Mouse (Mus musculus) embryo, embryonic 10 days (tissue): ENCODE data around the gene Pllp.

Experiments
- DNase-seq: peaks from one replicate; pipeline ENCODE4 v3.0.0-alpha.2; 2015; ENCODE audit warnings: low spot score

Pllp gene

GRCm38 (mm10) chr8:94695994-94696384 is at the start of gene Pllp:
Pllp (minus strand) TSS chr8:94696278.
- DNase-seq: peak; percentile 61

GRCm38 (mm10) chr8:94745476-94746184 is 49.6 kb upstream of the Pllp start, which contains the start of gene Ccl22:
Ccl22 (plus strand) TSS chr8:94745590.
- DNase-seq: no peak

GRCm38 (mm10) chr8:94744972-94745371 is 48.9 kb upstream of the Pllp start:
- no peak for DNase-seq

- DNase-seq: no peak
Observed at GRCm38 (mm10) chr8:94744484-94744883, 48.4 kb upstream of the Pllp start.

- no peak for DNase-seq
Observed at GRCm38 (mm10) chr8:94741726-94742125, 45.6 kb upstream of the Pllp start.

GRCm38 (mm10) chr8:94740591-94740990 is 44.5 kb upstream of the Pllp start:
- no peak for DNase-seq

- DNase-seq: no peak
Observed at GRCm38 (mm10) chr8:94739829-94740228, 43.8 kb upstream of the Pllp start.

GRCm38 (mm10) chr8:94735426-94736094 is 39.5 kb upstream of the Pllp start:
- DNase-seq: no peak

- no peak for DNase-seq
Observed at GRCm38 (mm10) chr8:94734735-94735350, 38.8 kb upstream of the Pllp start.

GRCm38 (mm10) chr8:94733821-94734465 is 37.9 kb upstream of the Pllp start:
- no peak for DNase-seq

- DNase-seq: no peak
Observed at GRCm38 (mm10) chr8:94729301-94729700, 33.2 kb upstream of the Pllp start.

GRCm38 (mm10) chr8:94725998-94726397 is 29.9 kb upstream of the Pllp start:
- no peak for DNase-seq

GRCm38 (mm10) chr8:94716841-94717240 is 20.8 kb upstream of the Pllp start:
- DNase-seq: no peak

GRCm38 (mm10) chr8:94715871-94716270 is 19.8 kb upstream of the Pllp start:
- DNase-seq: no peak

- DNase-seq: no peak
Observed at GRCm38 (mm10) chr8:94714556-94714955, 18.5 kb upstream of the Pllp start.

GRCm38 (mm10) chr8:94711160-94711718 is 15.2 kb upstream of the Pllp start:
- DNase-seq: no peak

GRCm38 (mm10) chr8:94710336-94710735 is 14.3 kb upstream of the Pllp start:
- no peak for DNase-seq

GRCm38 (mm10) chr8:94706732-94707395 is 10.8 kb upstream of the Pllp start:
- no peak for DNase-seq

GRCm38 (mm10) chr8:94705581-94706245 is 9.6 kb upstream of the Pllp start:
- no peak for DNase-seq

GRCm38 (mm10) chr8:94704669-94704984 is 8.5 kb upstream of the Pllp start:
- DNase-seq: no peak

GRCm38 (mm10) chr8:94703972-94704668 is 8.0 kb upstream of the Pllp start:
- peak; percentile 97 for DNase-seq
